Mouse (Mus musculus): Measurements from ENCODE around the gene Stab2.

DNA sequence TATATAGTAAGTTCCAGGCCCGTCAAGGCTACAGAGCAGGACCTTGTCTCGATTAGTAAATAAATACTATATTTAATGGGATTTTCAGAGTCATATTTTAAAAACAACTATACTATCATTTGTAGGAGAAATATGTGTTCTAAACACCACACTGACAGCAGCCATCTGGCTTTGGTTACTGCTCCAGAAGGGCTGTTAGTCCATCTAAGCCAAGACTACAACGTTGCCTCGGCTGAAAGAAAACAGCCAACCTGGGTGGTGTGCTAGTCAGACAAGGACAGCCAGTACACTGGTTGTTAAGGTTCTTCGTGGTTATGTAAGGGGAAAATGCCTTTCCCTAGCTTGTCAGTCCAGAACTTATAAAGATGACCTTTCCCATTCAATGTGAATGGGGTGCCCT, 165.2 kb downstream of the Stab2 start:
- TF ChIP-seq CTCF (IDR thresholded peaks at IDR 0.05): no peak
- TF ChIP-seq EP300 (IDR thresholded peaks at IDR 0.05): no peak

Data from lung, postnatal 0 days (tissue).